Mouse (Mus musculus) retina, embryonic 14.5 days (tissue): ENCODE results near the gene Olfr968.

Source experiments
- DNase-seq: peaks from one replicate; pipeline ENCODE4 v3.0.0-alpha.2; 2015; ENCODE audit warnings: low spot score

The Olfr968 gene

DNA sequence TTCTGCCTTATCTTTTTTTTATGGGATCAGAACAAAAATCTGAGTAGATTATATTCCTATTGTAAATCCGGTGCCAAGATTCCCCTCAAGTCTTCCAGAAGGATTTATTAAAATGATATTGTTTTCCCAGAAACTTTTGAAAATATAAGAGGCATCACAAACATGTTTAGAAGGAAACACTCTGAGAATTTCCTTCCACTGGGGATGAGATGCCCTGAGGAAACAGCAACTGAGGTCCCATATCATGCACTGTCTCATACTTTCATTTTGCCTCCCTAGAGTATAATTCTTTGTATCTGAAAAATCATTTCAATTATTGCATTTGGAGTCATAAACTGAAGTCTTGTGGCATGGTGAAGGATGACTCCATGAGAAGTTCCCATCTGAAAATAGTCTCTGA, at the start of gene Olfr968:
Gene Olfr968, minus strand, starts transcription at position 101 of the 400 bp plus-strand sequence.
- DNase-seq = no peak

DNA sequence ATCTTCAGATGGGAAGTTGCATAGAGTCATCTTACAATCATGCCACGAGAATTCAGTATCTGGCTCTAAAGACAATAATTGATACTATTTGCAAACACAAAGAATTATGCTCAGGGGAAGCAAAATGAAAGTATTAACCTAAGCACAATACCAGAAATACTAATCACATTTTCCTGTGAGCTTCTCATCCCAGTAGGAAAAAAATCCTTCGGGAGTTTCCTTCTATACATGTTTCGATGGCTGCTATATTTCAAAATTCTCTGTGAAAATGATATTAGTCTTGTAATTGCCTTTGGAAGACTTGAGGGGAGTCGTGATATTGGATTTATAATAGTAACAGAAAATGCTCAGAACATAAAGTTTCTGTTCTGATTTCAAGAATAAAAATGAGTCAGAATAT, 25.5 kb upstream of the Olfr968 start, which contains the start of gene Olfr970:
Gene Olfr970, plus strand, starts transcription at position 301 of the 400 bp plus-strand sequence.
- no peak for DNase-seq

DNA sequence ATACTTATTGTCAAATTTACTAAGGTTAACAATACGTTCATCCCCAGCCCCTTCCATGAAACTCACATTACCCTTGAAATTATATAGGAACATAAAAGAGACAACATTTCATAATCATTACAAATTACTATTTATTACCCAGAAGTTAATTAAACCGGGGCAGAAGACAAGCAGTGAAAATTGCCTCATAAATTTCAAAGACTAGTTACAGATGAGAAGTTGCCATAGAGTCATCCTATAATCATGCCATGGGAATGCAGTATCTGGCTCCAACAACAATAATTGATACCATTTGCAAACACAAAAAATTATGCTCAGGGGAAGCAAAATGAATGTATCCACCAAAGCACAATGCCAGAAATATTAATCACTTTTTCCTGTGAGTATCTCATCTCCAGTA, 7.5 kb upstream of the Olfr968 start, which contains the start of gene Olfr969:
Gene Olfr969, plus strand, starts transcription at position 388 of the 400 bp plus-strand sequence.
- no peak for DNase-seq

DNA sequence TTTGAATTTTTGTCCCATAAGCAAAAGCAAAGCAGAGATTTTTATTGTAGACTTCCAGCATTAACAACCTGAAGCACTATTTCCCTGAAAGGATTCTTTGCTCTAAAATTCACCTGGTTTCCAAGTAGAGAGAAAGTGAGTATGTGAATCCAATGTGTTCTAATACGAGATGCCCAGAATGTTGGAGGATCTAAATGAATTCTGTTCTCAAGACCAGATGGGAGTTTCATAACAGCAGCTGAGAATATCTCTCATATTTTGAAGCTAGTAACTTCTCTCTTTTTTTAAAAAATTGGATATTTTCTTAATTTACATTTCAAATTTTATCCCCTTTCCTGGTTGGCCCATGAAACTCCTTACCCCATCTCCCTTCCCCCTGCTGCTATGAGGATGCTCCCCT, 36.6 kb downstream of the Olfr968 start:
- no peak for DNase-seq

DNA sequence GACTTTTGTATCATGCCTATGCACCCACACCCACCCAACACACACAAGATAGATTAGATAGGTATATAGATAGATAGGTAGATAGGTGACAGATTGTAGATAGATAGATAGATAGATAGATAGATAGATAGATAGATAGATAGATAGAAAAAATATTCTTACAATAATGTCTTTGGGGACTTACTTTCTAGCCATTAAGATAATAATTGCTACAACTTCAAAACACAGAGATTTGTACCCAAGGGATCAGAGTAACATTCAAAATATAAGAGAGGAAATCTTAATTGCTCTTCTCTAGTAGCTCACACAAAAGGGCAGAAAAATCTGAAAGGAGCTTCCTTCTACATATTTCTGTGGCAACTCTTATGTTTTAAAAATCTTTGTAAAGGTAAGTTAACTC, 37.1 kb downstream of the Olfr968 start, which contains the start of gene Olfr967:
Gene Olfr967, plus strand, starts transcription at position 301 of the 400 bp plus-strand sequence.
- DNase-seq = no peak

DNA sequence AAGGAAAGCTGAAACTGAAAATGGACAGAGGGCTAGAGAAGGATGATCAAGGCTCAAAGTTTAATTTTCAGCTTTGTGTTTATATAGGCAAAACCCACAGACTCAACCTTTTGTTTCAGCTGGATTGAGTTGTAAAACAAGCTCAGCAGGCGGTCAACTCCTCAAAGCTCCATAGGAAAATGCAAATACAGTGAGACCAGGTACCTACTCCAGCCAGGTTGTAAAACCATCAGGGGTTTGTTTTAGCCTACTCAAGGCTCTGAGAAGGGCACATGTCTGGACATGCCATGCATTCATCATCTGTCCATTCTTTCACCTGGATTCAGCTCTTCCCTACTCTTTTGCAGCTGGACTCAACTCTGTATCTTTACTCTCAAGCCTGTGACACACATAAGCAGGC, 42.3 kb downstream of the Olfr968 start:
- DNase-seq = no peak

DNA sequence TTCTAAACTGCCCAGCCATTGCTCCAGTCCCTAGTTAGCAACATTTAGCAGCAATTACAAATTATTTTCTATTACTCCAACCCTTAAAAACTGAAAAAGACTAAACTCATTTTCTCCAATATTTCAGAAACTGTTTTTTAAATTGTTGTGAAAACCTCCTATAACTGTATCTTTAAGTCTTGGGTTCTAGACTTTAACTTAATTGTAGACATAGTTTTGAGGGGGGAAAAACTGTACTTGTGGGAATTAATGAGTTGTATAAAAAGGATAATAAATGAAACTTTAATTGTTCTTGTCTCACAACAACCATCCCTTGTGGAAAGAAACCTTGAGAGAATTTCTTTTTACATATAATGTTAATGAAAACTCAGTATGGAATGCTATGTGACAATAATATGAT, 52.4 kb downstream of the Olfr968 start, which contains the start of gene Olfr150:
Gene Olfr150, plus strand, starts transcription at position 301 of the 400 bp plus-strand sequence.
- DNase-seq = no peak
